Mouse (Mus musculus): ENCODE data around the gene Btn2a2. TPM values are rescaled to one million over a fixed set of nuclear protein-coding genes. Genes with fewer than 3 reads are reported as not detected.

The Btn2a2 gene
- polyA plus RNA-seq, 1 experiment from 2014 or later = 0.20 TPM

DNA sequence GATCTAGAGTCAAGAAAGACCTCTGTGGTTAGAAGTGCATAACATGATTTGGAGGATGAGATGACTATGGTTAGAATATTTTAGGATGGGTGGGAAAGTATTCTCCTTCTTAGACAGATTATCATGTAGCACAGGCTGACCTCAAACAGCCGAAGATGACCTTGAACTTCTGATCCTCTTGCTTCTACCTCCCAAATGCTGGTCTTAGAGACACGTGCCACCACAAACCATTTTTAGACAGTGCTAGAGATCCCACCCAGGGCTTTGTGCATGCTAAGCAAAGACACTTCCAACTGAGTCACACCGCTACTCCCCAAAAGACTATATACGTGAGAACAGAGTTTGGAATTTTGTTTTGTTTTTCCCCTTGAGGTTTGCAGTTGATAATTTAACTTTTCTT, 26.6 kb downstream of the Btn2a2 start:
- no peak overlapping the region for H3K27ac ChIP-seq (ENCODE audit: low read length)
- no peaks in the 10 kb centered on the region for H3K27me3 ChIP-seq (ENCODE audit: control insufficient read depth, insufficient read depth, low read depth, low read length)
- no peaks in the 10 kb centered on the region for H3K9me3 ChIP-seq (ENCODE audit: control insufficient read depth, low read length)
- H3K9ac ChIP-seq (ENCODE audit: low read length) = no peak overlapping the region
- peaks cover 21% of the 10 kb centered on the region for H3K4me1 ChIP-seq (replicated peaks; ENCODE audit: control insufficient read depth, insufficient read depth, low read length)
- no peak overlapping the region for H3K4me3 ChIP-seq (ENCODE audit: low read length)
- no peaks in the 10 kb centered on the region for H3K36me3 ChIP-seq (ENCODE audit: control insufficient read depth, insufficient read depth, low read length)
- H3K4me2 ChIP-seq (ENCODE audit: low read depth, low read length) = no peak overlapping the region
- 75% methylated on average over 4 of the region's 4 CpGs for WGBS
- no peak for ATAC-seq (ENCODE audit: low read depth)

DNA sequence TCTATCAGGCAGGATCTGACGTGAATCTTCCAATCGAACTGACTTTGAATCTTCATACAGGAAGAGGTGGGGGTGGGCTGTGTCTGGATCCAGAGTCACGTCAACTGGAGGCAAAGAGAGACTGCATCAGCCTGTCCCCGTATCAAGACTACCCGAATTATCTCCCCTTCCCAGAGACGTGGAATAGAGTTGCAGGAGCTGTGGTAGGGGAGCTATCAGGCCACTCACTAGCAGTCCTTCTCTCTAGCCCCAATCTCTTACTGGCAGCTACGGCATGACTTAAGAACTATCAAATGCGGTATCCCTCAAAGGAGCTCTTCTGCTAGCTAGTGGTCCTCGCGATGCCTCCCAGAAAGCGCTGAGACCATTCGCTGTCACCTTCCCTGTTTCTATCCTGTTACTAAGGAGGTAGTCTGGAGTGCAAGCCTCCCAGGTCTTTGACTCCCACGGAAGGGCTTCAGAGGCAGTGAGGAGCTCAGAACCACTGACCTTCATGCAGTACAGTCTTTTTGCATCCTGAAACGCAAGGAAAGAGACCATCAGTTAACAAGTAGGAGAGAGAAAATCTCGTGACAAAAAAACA, 29.3 kb downstream of the Btn2a2 start:
- Histone ChIP-seq H3K4me1 (replicated peaks; ENCODE audit: control insufficient read depth, insufficient read depth, low read length) (peaks cover 7% of the 10 kb centered on the region), H3K36me3 (ENCODE audit: control insufficient read depth, insufficient read depth, low read length) (no peaks in the 10 kb centered on the region), H3K27me3 (ENCODE audit: control insufficient read depth, insufficient read depth, low read depth, low read length) (no peaks in the 10 kb centered on the region), H3K27ac (ENCODE audit: low read length) (no peak overlapping the region), H3K4me3 (ENCODE audit: low read length) (no peak overlapping the region), H3K9ac (ENCODE audit: low read length) (no peak overlapping the region), H3K9me3 (ENCODE audit: control insufficient read depth, low read length) (no peaks in the 10 kb centered on the region), H3K4me2 (ENCODE audit: low read depth, low read length) (peak overlapping the region; percentile 8; the same call in 1 of the 2 replicates)
- 23% methylated on average over 15 of the region's 15 CpGs for WGBS
- ATAC-seq (ENCODE audit: low read depth) = no peak

DNA sequence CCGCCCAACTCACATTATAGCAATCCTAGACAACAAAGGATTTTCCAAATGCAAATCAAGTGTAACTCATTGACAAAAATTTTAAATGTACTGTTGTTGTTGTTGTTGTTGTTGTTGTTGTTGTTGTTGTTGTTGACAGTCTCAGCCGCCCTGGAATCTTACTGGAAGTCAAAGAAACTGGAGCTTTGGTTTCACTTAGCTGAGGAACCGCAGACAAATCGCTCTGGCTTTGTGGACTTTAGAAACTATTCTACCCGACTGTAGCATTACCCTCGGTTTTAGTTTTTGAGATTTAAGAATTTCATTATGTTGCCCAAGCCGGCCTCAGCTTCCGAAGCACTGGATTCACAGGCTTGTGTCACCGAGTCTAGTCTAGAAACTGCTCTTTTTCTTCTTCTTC, 34.7 kb downstream of the Btn2a2 start:
- H3K27me3 ChIP-seq (ENCODE audit: control insufficient read depth, insufficient read depth, low read depth, low read length) = no peaks in the 10 kb centered on the region
- WGBS = 0% methylated on average over 9 of the region's 9 CpGs
- H3K27ac ChIP-seq (ENCODE audit: low read length) = peak overlapping the region; percentile 94
- no peaks in the 10 kb centered on the region for H3K4me1 ChIP-seq (replicated peaks; ENCODE audit: control insufficient read depth, insufficient read depth, low read length)
- no peaks in the 10 kb centered on the region for H3K9me3 ChIP-seq (ENCODE audit: control insufficient read depth, low read length)
- no peak for ATAC-seq (ENCODE audit: low read depth)
- no peaks in the 10 kb centered on the region for H3K36me3 ChIP-seq (ENCODE audit: control insufficient read depth, insufficient read depth, low read length)
- peak overlapping the region; percentile 73 for H3K4me3 ChIP-seq (ENCODE audit: low read length)
- peak overlapping the region; percentile 59 for H3K4me2 ChIP-seq (ENCODE audit: low read depth, low read length)
- peak overlapping the region; percentile 79 for H3K9ac ChIP-seq (ENCODE audit: low read length)

DNA sequence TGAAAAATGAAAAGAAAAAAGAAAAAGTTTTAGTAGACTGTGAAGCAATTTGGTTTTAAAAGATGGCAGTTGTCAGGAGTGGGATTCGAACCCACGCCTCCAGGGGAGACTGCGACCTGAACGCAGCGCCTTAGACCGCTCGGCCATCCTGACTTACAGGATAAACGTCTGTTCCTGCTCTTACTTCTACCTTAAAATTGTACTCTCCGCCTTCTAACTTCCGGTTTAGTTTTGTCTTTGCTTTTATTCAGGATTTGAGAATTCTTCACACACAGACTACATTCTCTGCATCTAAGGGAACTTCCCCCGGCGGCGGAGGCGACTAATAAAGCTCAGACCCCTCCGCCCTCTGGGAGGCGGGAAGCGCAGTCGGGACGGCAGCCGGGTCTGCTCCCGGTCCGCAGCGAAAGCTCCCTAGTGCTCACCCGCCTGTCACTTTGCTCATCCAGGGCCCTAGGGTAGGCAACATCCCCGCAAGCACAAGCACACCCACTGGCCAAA, 35.2 kb downstream of the Btn2a2 start:
- Histone ChIP-seq H3K36me3 (ENCODE audit: control insufficient read depth, insufficient read depth, low read length) (no peaks in the 10 kb centered on the region), H3K4me2 (ENCODE audit: low read depth, low read length) (peak overlapping the region; percentile 59), H3K4me3 (ENCODE audit: low read length) (peak overlapping the region; percentile 73), H3K4me1 (replicated peaks; ENCODE audit: control insufficient read depth, insufficient read depth, low read length) (no peaks in the 10 kb centered on the region), H3K27me3 (ENCODE audit: control insufficient read depth, insufficient read depth, low read depth, low read length) (no peaks in the 10 kb centered on the region), H3K27ac (ENCODE audit: low read length) (peak overlapping the region; percentile 94), H3K9ac (ENCODE audit: low read length) (peak overlapping the region; percentile 79), H3K9me3 (ENCODE audit: control insufficient read depth, low read length) (no peaks in the 10 kb centered on the region)
- peak; percentile 90 for ATAC-seq (ENCODE audit: low read depth)
- under 1% methylated on average over 25 of the region's 25 CpGs for WGBS

DNA sequence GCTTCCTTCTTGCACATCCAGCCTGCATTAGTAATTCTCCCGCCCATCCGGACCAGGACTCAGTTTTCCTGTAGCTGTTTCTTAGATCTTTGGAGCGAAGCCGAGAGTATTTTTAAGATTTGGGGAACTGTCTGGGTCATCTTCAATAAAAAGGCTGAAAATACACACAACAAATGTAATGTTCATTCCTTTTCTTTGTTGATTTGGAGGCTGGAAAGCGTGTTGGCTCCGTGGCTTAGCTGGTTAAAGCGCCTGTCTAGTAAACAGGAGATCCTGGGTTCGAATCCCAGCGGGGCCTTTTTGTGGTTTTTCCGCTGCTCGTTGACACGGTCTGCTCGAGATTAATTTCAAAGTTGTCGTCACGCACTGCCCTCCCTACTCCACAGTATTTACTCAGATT, 38.3 kb downstream of the Btn2a2 start:
- Histone ChIP-seq H3K4me2 (ENCODE audit: low read depth, low read length) (peak overlapping the region; percentile 78), H3K36me3 (ENCODE audit: control insufficient read depth, insufficient read depth, low read length) (no peaks in the 10 kb centered on the region), H3K27ac (ENCODE audit: low read length) (peak overlapping the region; percentile 49; the same call in 1 of the 2 replicates), H3K9me3 (ENCODE audit: control insufficient read depth, low read length) (no peaks in the 10 kb centered on the region), H3K4me3 (ENCODE audit: low read length) (peak overlapping the region; percentile 64), H3K9ac (ENCODE audit: low read length) (peak overlapping the region; percentile 66), H3K27me3 (ENCODE audit: control insufficient read depth, insufficient read depth, low read depth, low read length) (no peaks in the 10 kb centered on the region), H3K4me1 (replicated peaks; ENCODE audit: control insufficient read depth, insufficient read depth, low read length) (no peaks in the 10 kb centered on the region)
- peak; percentile 14; the same call in 1 of the 2 replicates for ATAC-seq (ENCODE audit: low read depth)
- WGBS = under 1% methylated on average over 15 of the region's 15 CpGs

DNA sequence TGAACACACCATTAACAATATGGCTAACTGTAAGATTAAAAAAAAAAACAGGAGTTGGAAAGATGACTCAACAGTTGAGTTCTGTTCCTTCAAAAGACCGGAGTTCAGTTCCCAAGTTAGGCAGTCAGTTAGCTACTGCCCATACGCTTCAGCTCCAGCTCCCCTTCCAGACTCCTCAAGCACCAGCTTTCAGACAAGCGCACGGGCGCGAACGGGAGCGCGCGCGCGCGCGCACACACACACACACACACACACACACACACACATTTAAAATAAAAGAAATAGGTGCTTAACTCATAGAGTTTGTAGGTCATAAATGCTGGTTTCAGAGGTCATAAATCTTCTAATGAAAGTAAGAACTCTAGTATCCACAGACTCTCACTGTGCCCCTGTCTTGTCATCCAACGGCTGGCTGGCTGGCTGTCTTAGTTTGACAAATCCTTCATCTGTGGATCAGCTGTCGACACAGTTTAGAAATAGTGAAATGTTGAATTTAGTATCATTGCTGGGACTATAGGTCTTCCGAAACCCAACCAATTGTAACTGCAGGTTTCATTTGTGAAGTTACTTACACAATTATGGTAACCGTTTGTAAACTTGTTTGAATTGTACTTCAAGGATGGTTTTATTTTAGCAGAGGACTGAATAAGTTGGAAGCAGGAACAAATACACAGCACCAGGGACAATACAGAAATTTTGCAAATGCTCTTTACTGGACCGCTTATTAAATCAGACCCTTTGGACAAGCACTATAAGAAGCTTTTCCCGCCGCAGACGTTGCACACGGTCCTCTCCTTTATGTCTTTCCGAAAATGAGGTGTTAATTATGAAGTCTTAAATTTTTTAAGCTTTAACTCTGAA, 39.2 kb downstream of the Btn2a2 start:
- peaks cover 1% of the 10 kb centered on the region for H3K4me1 ChIP-seq (replicated peaks; ENCODE audit: control insufficient read depth, insufficient read depth, low read length)
- peak overlapping the region; percentile 78 for H3K4me2 ChIP-seq (ENCODE audit: low read depth, low read length)
- peak overlapping the region; percentile 64 for H3K4me3 ChIP-seq (ENCODE audit: low read length)
- under 1% methylated on average over 24 of the region's 24 CpGs for WGBS
- H3K9ac ChIP-seq (ENCODE audit: low read length) = peak overlapping the region; percentile 66
- no peak for ATAC-seq (ENCODE audit: low read depth)
- no peaks in the 10 kb centered on the region for H3K36me3 ChIP-seq (ENCODE audit: control insufficient read depth, insufficient read depth, low read length)
- no peaks in the 10 kb centered on the region for H3K9me3 ChIP-seq (ENCODE audit: control insufficient read depth, low read length)
- H3K27ac ChIP-seq (ENCODE audit: low read length) = peak overlapping the region; percentile 55; the same call in 1 of the 2 replicates
- no peaks in the 10 kb centered on the region for H3K27me3 ChIP-seq (ENCODE audit: control insufficient read depth, insufficient read depth, low read depth, low read length)

DNA sequence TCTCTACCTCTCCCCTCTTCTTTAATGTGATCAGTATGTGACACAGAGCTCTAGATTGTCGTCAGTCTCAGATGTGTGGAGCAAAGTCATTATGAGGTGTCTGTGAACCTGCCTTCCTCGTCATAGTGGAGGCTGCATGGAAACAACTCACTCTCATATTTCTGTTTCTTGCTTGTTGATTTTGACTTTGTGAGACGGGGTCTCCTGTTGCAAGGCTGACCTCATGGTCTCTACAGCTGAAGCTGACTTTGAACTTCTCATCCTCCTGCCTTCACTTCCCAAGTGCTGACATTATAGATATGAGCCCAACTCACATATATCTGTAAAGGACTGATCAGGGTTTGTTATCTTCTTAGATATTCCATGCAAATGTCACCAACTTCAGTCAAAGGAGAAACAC, 39.9 kb downstream of the Btn2a2 start:
- no peaks in the 10 kb centered on the region for H3K36me3 ChIP-seq (ENCODE audit: control insufficient read depth, insufficient read depth, low read length)
- no peaks in the 10 kb centered on the region for H3K27me3 ChIP-seq (ENCODE audit: control insufficient read depth, insufficient read depth, low read depth, low read length)
- ATAC-seq (ENCODE audit: low read depth) = no peak
- peak overlapping the region; percentile 64; the same call in 1 of the 2 replicates for H3K4me3 ChIP-seq (ENCODE audit: low read length)
- no peak overlapping the region for H3K27ac ChIP-seq (ENCODE audit: low read length)
- H3K4me2 ChIP-seq (ENCODE audit: low read depth, low read length) = peak overlapping the region; percentile 78
- H3K4me1 ChIP-seq (replicated peaks; ENCODE audit: control insufficient read depth, insufficient read depth, low read length) = peaks cover 4% of the 10 kb centered on the region
- no peak overlapping the region for H3K9ac ChIP-seq (ENCODE audit: low read length)
- no peaks in the 10 kb centered on the region for H3K9me3 ChIP-seq (ENCODE audit: control insufficient read depth, low read length)
- WGBS = 36% methylated on average over 3 of the region's 3 CpGs

DNA sequence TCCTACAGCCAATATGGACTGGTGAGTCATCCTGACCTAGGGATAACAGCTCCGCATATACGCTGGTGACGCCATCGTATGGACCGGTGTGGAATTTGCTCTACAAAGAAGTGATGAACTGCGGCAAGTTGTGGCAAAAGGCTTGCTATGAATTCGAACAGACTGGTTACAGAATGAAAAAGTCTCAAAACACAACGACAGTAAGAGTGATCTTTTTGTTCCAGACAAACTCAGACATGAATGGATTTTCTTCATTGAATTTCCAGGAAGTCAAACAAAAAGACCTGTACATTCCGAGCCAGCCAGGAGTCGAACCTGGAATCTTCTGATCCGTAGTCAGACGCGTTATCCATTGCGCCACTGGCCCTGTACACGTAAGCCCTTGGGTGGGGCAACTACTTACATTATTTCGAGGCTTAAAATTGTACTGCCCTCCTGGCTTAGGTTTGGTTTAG, 42.1 kb downstream of the Btn2a2 start:
- peak; percentile 66 for ATAC-seq (ENCODE audit: low read depth)
- H3K9ac ChIP-seq (ENCODE audit: low read length) = peak overlapping the region; percentile 67
- H3K36me3 ChIP-seq (ENCODE audit: control insufficient read depth, insufficient read depth, low read length) = no peaks in the 10 kb centered on the region
- H3K4me2 ChIP-seq (ENCODE audit: low read depth, low read length) = peak overlapping the region; percentile 84
- no peaks in the 10 kb centered on the region for H3K9me3 ChIP-seq (ENCODE audit: control insufficient read depth, low read length)
- H3K4me1 ChIP-seq (replicated peaks; ENCODE audit: control insufficient read depth, insufficient read depth, low read length) = peaks cover 4% of the 10 kb centered on the region
- H3K27ac ChIP-seq (ENCODE audit: low read length) = peak overlapping the region; percentile 84
- H3K4me3 ChIP-seq (ENCODE audit: low read length) = peak overlapping the region; percentile 70
- H3K27me3 ChIP-seq (ENCODE audit: control insufficient read depth, insufficient read depth, low read depth, low read length) = no peaks in the 10 kb centered on the region
- under 1% methylated on average over 16 of the region's 16 CpGs for WGBS
